Mouse (Mus musculus) frontal cortex, postnatal 36 days (tissue): ENCODE measurements around the gene Nhlrc1.

ENCODE experiments used
- DNase-seq, 2 experiments: peaks; one replicate each; pipeline ENCODE4 v3.0.0; 2022; ENCODE audit warnings: low spot score in 2 of 2

Nhlrc1 gene

GRCm38 (mm10) chr13:47013740-47014139 is 910 bp downstream of the Nhlrc1 start:
- no peak for DNase-seq

GRCm38 (mm10) chr13:47001590-47001989 is 13.1 kb downstream of the Nhlrc1 start:
- no peak for DNase-seq

- no peak for DNase-seq
Observed at GRCm38 (mm10) chr13:46999498-46999897, 15.2 kb downstream of the Nhlrc1 start.

GRCm38 (mm10) chr13:46997355-46997754 is 17.3 kb downstream of the Nhlrc1 start:
- DNase-seq = no peak

- no peak for DNase-seq
Observed at GRCm38 (mm10) chr13:46993274-46993551, 21.4 kb downstream of the Nhlrc1 start.

GRCm38 (mm10) chr13:46992516-46993273 is 22.0 kb downstream of the Nhlrc1 start:
- no peak for DNase-seq

- no peak for DNase-seq
Observed at GRCm38 (mm10) chr13:46990376-46991011, 24.2 kb downstream of the Nhlrc1 start.

GRCm38 (mm10) chr13:46987941-46988340 is 26.7 kb downstream of the Nhlrc1 start:
- no peak for DNase-seq

- no peak for DNase-seq
Observed at GRCm38 (mm10) chr13:46986208-46986607, 28.4 kb downstream of the Nhlrc1 start.

- DNase-seq = no peak
Observed at GRCm38 (mm10) chr13:46983878-46984277, 30.8 kb downstream of the Nhlrc1 start.

- DNase-seq = no peak
Observed at GRCm38 (mm10) chr13:46979836-46980490, 34.7 kb downstream of the Nhlrc1 start.

GRCm38 (mm10) chr13:46976532-46976931 is 38.1 kb downstream of the Nhlrc1 start:
- no peak for DNase-seq

- no peak for DNase-seq
Observed at GRCm38 (mm10) chr13:46975930-46976329, 38.7 kb downstream of the Nhlrc1 start.

- no peak for DNase-seq
Observed at GRCm38 (mm10) chr13:46975031-46975551, 39.6 kb downstream of the Nhlrc1 start.

- no peak for DNase-seq
Observed at GRCm38 (mm10) chr13:46970286-46970945, 44.2 kb downstream of the Nhlrc1 start.

- DNase-seq = no peak
Observed at GRCm38 (mm10) chr13:46968626-46969025, 46.0 kb downstream of the Nhlrc1 start.

- no peak for DNase-seq
Observed at GRCm38 (mm10) chr13:46967308-46967707, 47.3 kb downstream of the Nhlrc1 start.
